Mouse (Mus musculus): ENCODE data around the gene Gm43738. TPM values are rescaled to one million over a fixed set of nuclear protein-coding genes. Genes with fewer than 3 reads are reported as not detected.

Gm43738 gene
- polyA plus RNA-seq, 2 experiments from 2014 or later: not detected

Other genes with a start within 250 kb of the Gm43738 start
- gene Msto1, start 187.1 kb downstream of the Gm43738 start, polyA plus RNA-seq (2017; shearing (Covaris generic)): 10 to 100 TPM; 21.0 to 36.5 TPM
- 10 to 100 TPM; 43.9 to 46.1 TPM for gene Ash1l, start 150.5 kb downstream of the Gm43738 start, polyA plus RNA-seq (2017; shearing (Covaris generic))
- 100 to 1,000 TPM; 152 to 189 TPM for gene Dap3, start 149.9 kb downstream of the Gm43738 start, polyA plus RNA-seq (2017; shearing (Covaris generic))
- gene Rusc1, start 7.8 kb downstream of the Gm43738 start, polyA plus RNA-seq (2017; shearing (Covaris generic)): 100 to 1,000 TPM in 1 of 2 experiments, 10 to 100 TPM in 1; 62.1 to 106 TPM
- gene Fdps, start 860 bp upstream of the Gm43738 start, polyA plus RNA-seq (2017; shearing (Covaris generic)): 10 to 100 TPM; 63.1 to 97.7 TPM
- not detected for gene Pklr, start 35.0 kb upstream of the Gm43738 start, polyA plus RNA-seq (2017; shearing (Covaris generic))
- 1 to 10 TPM; 1.3 to 2.4 TPM for gene Hcn3, start 59.1 kb upstream of the Gm43738 start, polyA plus RNA-seq (2017; shearing (Covaris generic))
- gene Clk2, start 63.7 kb upstream of the Gm43738 start, polyA plus RNA-seq (2017; shearing (Covaris generic)): 10 to 100 TPM; 15.7 to 23.0 TPM
- gene Scamp3, start 76.4 kb upstream of the Gm43738 start, polyA plus RNA-seq (2017; shearing (Covaris generic)): 100 to 1,000 TPM; 177 to 239 TPM
- 100 to 1,000 TPM; 209 to 296 TPM for gene Fam189b, start 82.0 kb upstream of the Gm43738 start, polyA plus RNA-seq (2017; shearing (Covaris generic))
- 100 to 1,000 TPM in 1 of 2 experiments, 10 to 100 TPM in 1; 81.2 to 128 TPM for gene Gba, start 101.8 kb upstream of the Gm43738 start, polyA plus RNA-seq (2017; shearing (Covaris generic))
- 1 to 10 TPM; 3.4 to 3.6 TPM for gene Thbs3, start 114.1 kb upstream of the Gm43738 start, polyA plus RNA-seq (2017; shearing (Covaris generic))
- gene Mtx1, start 126.0 kb upstream of the Gm43738 start, polyA plus RNA-seq (2017; shearing (Covaris generic)): 100 to 1,000 TPM in 1 of 2 experiments, 10 to 100 TPM in 1; 78.8 to 144 TPM
- gene Muc1, start 128.0 kb upstream of the Gm43738 start, polyA plus RNA-seq (2017; shearing (Covaris generic)): 1 to 10 TPM; 1.1 to 2.0 TPM
- 100 to 1,000 TPM; 258 to 319 TPM for gene Krtcap2, start 144.9 kb upstream of the Gm43738 start, polyA plus RNA-seq (2017; shearing (Covaris generic))
- gene Trim46, start 145.2 kb upstream of the Gm43738 start, polyA plus RNA-seq (2017; shearing (Covaris generic)): 1 to 10 TPM; 4.0 to 7.0 TPM
- 100 to 1,000 TPM; 116 to 155 TPM for gene Dpm3, start 158.3 kb upstream of the Gm43738 start, polyA plus RNA-seq (2017; shearing (Covaris generic))
- gene Slc50a1, start 169.5 kb upstream of the Gm43738 start, polyA plus RNA-seq (2017; shearing (Covaris generic)): 100 to 1,000 TPM; 248 to 324 TPM
- not detected for gene Efna1, start 180.0 kb upstream of the Gm43738 start, polyA plus RNA-seq (2017; shearing (Covaris generic))
- gene Efna3, start 221.9 kb upstream of the Gm43738 start, polyA plus RNA-seq (2017; shearing (Covaris generic)): not detected
- gene Efna4, start 236.9 kb upstream of the Gm43738 start, polyA plus RNA-seq (2017; shearing (Covaris generic)): not detected
- gene Adam15, start 248.9 kb upstream of the Gm43738 start, polyA plus RNA-seq (2017; shearing (Covaris generic)): 10 to 100 TPM in 1 of 2 experiments, 1 to 10 TPM in 1; 8.5 to 13.3 TPM

Data from CD4-positive, CD25-positive, alpha-beta regulatory T cell, adult 4 months (primary cell).